Mouse (Mus musculus): ENCODE data around the gene Cdip1. TPM values are rescaled to one million over a fixed set of nuclear protein-coding genes. Genes with fewer than 3 reads are reported as not detected.

Cdip1 gene
- polyA plus RNA-seq, 1 experiment from 2014 or later, result 111 TPM

- Histone ChIP-seq H3K9me3 (no peaks in the 10 kb centered on the region), H3K36me3 (peaks cover 13% of the 10 kb centered on the region; the same call in 1 of the 2 replicates), H3K27ac (peak overlapping the region; percentile 99), H3K4me1 (replicated peaks) (peaks cover 42% of the 10 kb centered on the region), H3K4me3 (peak overlapping the region; percentile 86), H3K27me3 (ENCODE audit: insufficient read depth, poor library complexity, severe bottlenecking) (no peaks in the 10 kb centered on the region)
- WGBS, result under 1% methylated on average over 29 of the region's 29 CpGs
- DNase-seq (ENCODE audit: low spot score), result no peak
Measured at GRCm38 (mm10) chr16:4789311-4789768, 752 bp downstream of the Cdip1 start.

GRCm38 (mm10) chr16:4788176-4788575 lies 1.9 kb downstream of the Cdip1 start:
- H3K9me3 ChIP-seq, result no peaks in the 10 kb centered on the region
- H3K4me1 ChIP-seq (replicated peaks), result peaks cover 42% of the 10 kb centered on the region
- peak overlapping the region; percentile 86 for H3K4me3 ChIP-seq
- no peaks in the 10 kb centered on the region for H3K27me3 ChIP-seq (ENCODE audit: insufficient read depth, poor library complexity, severe bottlenecking)
- no peak overlapping the region for H3K27ac ChIP-seq
- H3K36me3 ChIP-seq, result peaks cover 22% of the 10 kb centered on the region
- DNase-seq (ENCODE audit: low spot score), result no peak

- H3K27me3 ChIP-seq (ENCODE audit: insufficient read depth, poor library complexity, severe bottlenecking), result no peaks in the 10 kb centered on the region
- H3K36me3 ChIP-seq, result peaks cover 35% of the 10 kb centered on the region
- no peak for DNase-seq (ENCODE audit: low spot score)
- no peak overlapping the region for H3K4me3 ChIP-seq
- 50% methylated on average over 4 of the region's 4 CpGs for WGBS
- no peak overlapping the region for H3K27ac ChIP-seq
- peaks cover 42% of the 10 kb centered on the region for H3K4me1 ChIP-seq (replicated peaks)
- H3K9me3 ChIP-seq, result no peaks in the 10 kb centered on the region
Measured at GRCm38 (mm10) chr16:4785706-4786105, 4.4 kb downstream of the Cdip1 start.

- Histone ChIP-seq H3K27ac (no peak overlapping the region), H3K4me3 (no peak overlapping the region), H3K4me1 (replicated peaks) (peaks cover 20% of the 10 kb centered on the region), H3K27me3 (ENCODE audit: insufficient read depth, poor library complexity, severe bottlenecking) (no peaks in the 10 kb centered on the region), H3K9me3 (no peaks in the 10 kb centered on the region), H3K36me3 (peaks cover 56% of the 10 kb centered on the region)
- no peak for DNase-seq (ENCODE audit: low spot score)
Measured at GRCm38 (mm10) chr16:4782515-4782914, 7.6 kb downstream of the Cdip1 start.

DNA sequence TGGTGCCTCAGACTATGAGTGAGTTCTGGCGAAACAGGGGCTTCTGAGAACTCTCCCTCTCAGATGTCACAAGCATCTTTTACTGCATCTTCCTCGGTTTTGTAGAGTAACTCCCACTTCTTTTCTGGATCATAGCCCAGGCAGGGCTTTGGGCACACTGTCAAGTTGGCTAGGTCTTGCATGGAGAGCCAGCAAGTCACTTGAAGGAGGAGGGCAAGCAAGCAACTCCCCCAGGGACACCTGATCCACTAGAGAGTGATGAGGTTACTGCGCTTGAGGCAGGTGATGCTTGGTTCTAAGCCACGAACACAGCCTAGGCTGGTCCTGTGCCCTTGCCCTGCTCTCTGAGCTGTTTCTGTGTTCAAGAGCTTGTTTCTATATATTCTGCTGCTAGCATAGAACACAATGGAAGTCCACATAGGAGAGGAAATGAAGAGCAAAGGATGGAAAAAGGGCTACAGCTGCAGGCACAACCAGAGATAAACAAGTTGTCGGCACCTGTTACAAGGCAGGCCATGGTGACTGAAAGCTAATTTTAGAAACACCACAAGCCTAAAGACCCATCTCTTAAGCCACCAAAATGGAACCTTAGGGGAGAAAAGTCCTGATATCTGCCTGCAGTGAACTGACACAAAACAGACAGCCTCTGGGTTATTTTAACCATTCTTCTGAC lies 8.4 kb downstream of the Cdip1 start:
- peaks cover 14% of the 10 kb centered on the region for H3K4me1 ChIP-seq (replicated peaks)
- DNase-seq (ENCODE audit: low spot score), result no peak
- peaks cover 58% of the 10 kb centered on the region for H3K36me3 ChIP-seq
- no peak overlapping the region for H3K4me3 ChIP-seq
- no peak overlapping the region for H3K27ac ChIP-seq
- no peaks in the 10 kb centered on the region for H3K27me3 ChIP-seq (ENCODE audit: insufficient read depth, poor library complexity, severe bottlenecking)
- WGBS, result 95% methylated on average over 5 of the region's 5 CpGs
- H3K9me3 ChIP-seq, result no peaks in the 10 kb centered on the region

DNA sequence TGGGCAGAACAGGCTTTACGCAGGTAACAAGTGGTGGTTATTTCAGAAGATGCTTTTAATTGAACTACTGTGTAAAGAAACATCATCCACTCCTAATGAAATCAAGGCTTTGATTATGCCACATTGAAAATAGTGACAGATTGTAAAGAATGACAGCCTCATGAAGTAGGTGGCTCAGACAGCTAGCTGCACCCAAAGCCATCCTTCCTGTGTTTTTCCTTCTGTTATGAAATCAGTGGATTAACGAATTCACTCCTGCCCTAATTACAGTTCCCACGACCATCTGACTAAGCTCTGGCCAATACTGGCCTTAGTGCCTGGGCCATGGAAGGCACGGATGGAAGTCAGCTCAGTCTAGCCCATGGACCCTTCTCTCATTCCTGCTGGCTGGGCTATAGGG lies 11.2 kb downstream of the Cdip1 start:
- WGBS, result 93% methylated on average over 4 of the region's 4 CpGs
- Histone ChIP-seq H3K36me3 (peaks cover 53% of the 10 kb centered on the region), H3K27me3 (ENCODE audit: insufficient read depth, poor library complexity, severe bottlenecking) (no peaks in the 10 kb centered on the region), H3K9me3 (no peaks in the 10 kb centered on the region), H3K4me1 (replicated peaks) (0 out of 2 replicates have a peak, but pooled peaks cover 3% of the 10 kb centered on the region), H3K4me3 (no peak overlapping the region), H3K27ac (no peak overlapping the region)
- no peak for DNase-seq (ENCODE audit: low spot score)

- H3K4me3 ChIP-seq, result no peak overlapping the region
- H3K9me3 ChIP-seq, result no peaks in the 10 kb centered on the region
- H3K4me1 ChIP-seq (replicated peaks), result 0 out of 2 replicates have a peak, but pooled peaks cover 3% of the 10 kb centered on the region
- H3K27ac ChIP-seq, result no peak overlapping the region
- WGBS, result 97% methylated on average over 4 of the region's 4 CpGs
- H3K27me3 ChIP-seq (ENCODE audit: insufficient read depth, poor library complexity, severe bottlenecking), result no peaks in the 10 kb centered on the region
- DNase-seq (ENCODE audit: low spot score), result no peak
- peaks cover 48% of the 10 kb centered on the region for H3K36me3 ChIP-seq
Measured at GRCm38 (mm10) chr16:4777905-4778609, 12.0 kb downstream of the Cdip1 start.

GRCm38 (mm10) chr16:4777171-4777904 lies 12.8 kb downstream of the Cdip1 start:
- H3K4me1 ChIP-seq (replicated peaks), result 0 out of 2 replicates have a peak, but pooled peaks cover 3% of the 10 kb centered on the region
- H3K36me3 ChIP-seq, result peaks cover 47% of the 10 kb centered on the region
- no peak for DNase-seq (ENCODE audit: low spot score)
- H3K27ac ChIP-seq, result no peak overlapping the region
- no peaks in the 10 kb centered on the region for H3K27me3 ChIP-seq (ENCODE audit: insufficient read depth, poor library complexity, severe bottlenecking)
- 87% methylated on average over 3 of the region's 3 CpGs for WGBS
- H3K9me3 ChIP-seq, result no peaks in the 10 kb centered on the region
- H3K4me3 ChIP-seq, result no peak overlapping the region

DNA sequence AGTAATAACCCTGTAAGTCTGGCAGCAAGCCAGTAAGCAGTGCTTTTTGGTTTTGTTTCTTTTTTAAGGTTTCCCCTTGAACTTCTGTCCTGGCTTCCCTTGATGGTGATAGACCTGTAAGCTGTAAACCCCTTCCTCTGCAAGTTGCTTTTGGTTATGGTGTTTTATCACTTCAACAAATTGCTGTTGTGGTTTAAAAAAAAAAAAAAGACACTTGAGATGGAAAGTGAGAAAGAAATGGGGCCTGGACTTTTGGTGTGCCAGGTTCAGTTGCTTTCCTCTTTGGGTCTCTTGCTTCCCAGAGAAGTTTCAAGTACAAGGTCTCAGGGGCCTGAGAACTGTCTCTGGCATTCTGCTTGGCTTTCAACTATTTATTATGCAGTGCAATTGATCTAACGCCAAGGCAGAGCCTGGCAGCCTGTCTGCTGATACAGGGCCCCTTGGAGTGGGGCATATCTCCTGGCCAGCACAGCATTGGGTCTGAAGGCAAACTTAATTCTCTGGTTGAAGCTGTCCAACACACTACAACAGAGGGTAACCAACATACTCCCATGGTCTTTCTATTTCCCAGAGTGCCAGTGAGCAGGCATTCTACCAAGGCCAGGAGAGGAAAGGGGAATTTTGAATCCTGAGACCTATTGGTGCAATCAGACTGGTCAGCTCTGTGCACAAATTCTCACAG lies 16.7 kb downstream of the Cdip1 start:
- Histone ChIP-seq H3K27ac (no peak overlapping the region), H3K36me3 (peaks cover 55% of the 10 kb centered on the region), H3K9me3 (no peaks in the 10 kb centered on the region), H3K4me3 (no peak overlapping the region), H3K27me3 (ENCODE audit: insufficient read depth, poor library complexity, severe bottlenecking) (no peaks in the 10 kb centered on the region), H3K4me1 (replicated peaks) (0 out of 2 replicates have a peak, but pooled peaks cover 3% of the 10 kb centered on the region)
- DNase-seq (ENCODE audit: low spot score), result no peak
- 74% methylated on average over 1 of the region's 1 CpGs for WGBS

GRCm38 (mm10) chr16:4768719-4769118 lies 21.4 kb downstream of the Cdip1 start:
- 92% methylated on average over 5 of the region's 5 CpGs for WGBS
- H3K36me3 ChIP-seq, result peaks cover 86% of the 10 kb centered on the region
- no peak overlapping the region for H3K27ac ChIP-seq
- no peak for DNase-seq (ENCODE audit: low spot score)
- H3K27me3 ChIP-seq (ENCODE audit: insufficient read depth, poor library complexity, severe bottlenecking), result no peaks in the 10 kb centered on the region
- no peak overlapping the region for H3K4me3 ChIP-seq
- H3K4me1 ChIP-seq (replicated peaks), result no peaks in the 10 kb centered on the region
- H3K9me3 ChIP-seq, result no peaks in the 10 kb centered on the region

DNA sequence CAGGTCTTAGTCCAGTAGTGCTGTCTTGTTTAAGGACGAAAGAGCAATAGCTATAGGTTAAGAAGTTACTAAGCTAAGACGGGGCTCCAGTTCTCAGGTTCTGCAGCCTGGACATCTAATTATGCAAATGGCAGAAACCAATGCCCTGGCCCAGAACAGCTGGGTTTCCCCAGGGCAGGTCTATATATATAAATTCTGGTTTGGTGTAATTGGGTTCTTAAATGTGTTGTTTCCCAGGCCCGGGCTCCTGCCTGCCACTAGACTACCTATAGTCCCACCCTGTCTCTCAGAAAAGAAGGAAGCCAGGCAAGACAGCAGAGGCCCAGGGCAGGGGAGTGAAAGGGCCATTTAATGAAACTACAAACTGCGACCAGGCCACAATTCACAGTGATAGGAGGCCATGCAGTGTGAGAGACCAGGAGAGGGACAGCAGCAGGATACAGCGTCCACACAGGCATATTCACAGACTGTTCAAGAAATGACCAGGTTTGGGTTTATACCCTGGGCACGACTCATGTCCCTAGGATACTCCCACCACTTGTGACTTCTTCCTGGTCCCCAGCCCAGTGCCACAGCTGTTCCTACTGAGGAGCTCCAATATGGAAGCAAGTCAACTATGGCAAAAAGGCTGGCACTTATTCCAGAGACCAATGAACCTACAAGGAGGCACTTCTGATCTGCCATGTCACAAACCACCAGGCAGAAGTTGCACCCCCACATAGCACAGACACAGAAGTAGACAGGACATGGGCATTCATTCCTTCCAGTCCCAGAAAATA lies 22.9 kb downstream of the Cdip1 start:
- Histone ChIP-seq H3K4me3 (no peak overlapping the region), H3K27me3 (ENCODE audit: insufficient read depth, poor library complexity, severe bottlenecking) (no peaks in the 10 kb centered on the region), H3K27ac (no peak overlapping the region), H3K9me3 (no peaks in the 10 kb centered on the region), H3K36me3 (peaks cover 83% of the 10 kb centered on the region), H3K4me1 (replicated peaks) (no peaks in the 10 kb centered on the region)
- 81% methylated on average over 6 of the region's 6 CpGs for WGBS
- DNase-seq (ENCODE audit: low spot score), result no peak

- H3K4me3 ChIP-seq, result no peak overlapping the region
- DNase-seq (ENCODE audit: low spot score), result no peak
- peaks cover 74% of the 10 kb centered on the region for H3K36me3 ChIP-seq
- H3K27me3 ChIP-seq (ENCODE audit: insufficient read depth, poor library complexity, severe bottlenecking), result no peaks in the 10 kb centered on the region
- WGBS, result 84% methylated on average over 2 of the region's 2 CpGs
- H3K27ac ChIP-seq, result no peak overlapping the region
- no peaks in the 10 kb centered on the region for H3K9me3 ChIP-seq
- no peaks in the 10 kb centered on the region for H3K4me1 ChIP-seq (replicated peaks)
Measured at GRCm38 (mm10) chr16:4765852-4766251, 24.2 kb downstream of the Cdip1 start.
